Mouse (Mus musculus) neural tube, embryonic 11.5 days (tissue): Measurements from ENCODE around the gene Ppp1cc. TPM values are rescaled to one million over a fixed set of nuclear protein-coding genes. Genes with fewer than 3 reads are reported as not detected.
A peak's percentile ranks its signal among the peaks of the same experiment; 100 is the strongest.

Experiments used
- ATAC-seq: fragments of 200-750 bp; cut with Nextera tagmentation; 2 replicates; pipeline ENCODE4 v1.8.0; 2017; ENCODE audit warnings: moderate number of reproducible peaks, mild to moderate bottlenecking, moderate TSS enrichment, moderate library complexity; ENCODE audit not compliant: insufficient read depth, low FRiP score, low TSS enrichment
- DNase-seq: peaks from one replicate; pipeline ENCODE4 v3.0.0-alpha.2; 2015; ENCODE audit warnings: low spot score
- H3K27ac ChIP-seq: fragments of 300-500 bp; sonication (generic); 2 replicates; pipeline ENCODE4 v1.5.1; 2014; ENCODE audit warnings: low read depth, mild to moderate bottlenecking, low read length
- H3K27me3 ChIP-seq: fragments of 300-500 bp; sonication (generic); 2 replicates; pipeline ENCODE4 v1.6.1; 2014; ENCODE audit warnings: mild to moderate bottlenecking, low read length, mixed read lengths; ENCODE audit not compliant: control insufficient read depth, insufficient read depth
- H3K36me3 ChIP-seq: fragments of 300-500 bp; sonication (generic); 2 replicates; pipeline ENCODE4 v1.6.1; 2014; ENCODE audit warnings: mild to moderate bottlenecking, low read length, moderate library complexity, mixed read lengths; ENCODE audit not compliant: control insufficient read depth, insufficient read depth
- H3K4me1 ChIP-seq: fragments of 300-500 bp; sonication (generic); 2 replicates; pipeline ENCODE4 v1.6.1; 2014; ENCODE audit warnings: low read length, mixed read lengths; ENCODE audit not compliant: control insufficient read depth, insufficient read depth
- H3K4me2 ChIP-seq: fragments of 300-500 bp; sonication (generic); 2 replicates; pipeline ENCODE4 v1.6.1; 2014; ENCODE audit warnings: low read depth, mild to moderate bottlenecking, moderate library complexity
- H3K4me3 ChIP-seq: fragments of 300-500 bp; sonication (generic); 2 replicates; pipeline ENCODE4 v1.5.1; 2014; ENCODE audit warnings: low read depth, low read length
- H3K9ac ChIP-seq: fragments of 300-500 bp; sonication (generic); 2 replicates; pipeline ENCODE4 v1.6.1; 2014; ENCODE audit warnings: mild to moderate bottlenecking, low read length
- H3K9me3 ChIP-seq: fragments of 300-500 bp; sonication (generic); 2 replicates; pipeline ENCODE4 v1.6.1; 2016; ENCODE audit warnings: low read length; ENCODE audit not compliant: control insufficient read depth
- WGBS: fragments of 180-500 bp; shearing (Covaris S2); extraction: QIAGEN DNeasy Blood & Tissue Kit; methylation state at CpG from one replicate; pipeline ENCODE4 v1.1.7; 2014; 5-methylcytosine and 5-hydroxymethylcytosine counted together
- polyA plus RNA-seq: library from polyadenylated mRNA; unstranded; fragments of >200 nt; fragmentation: Nextera tagmentation; extraction: Ambion mirVana; gene quantifications from 2 replicates; pipeline ENCODE4 v1.2.1, GENCODE M21; 2014

Gene Ppp1cc
- polyA plus RNA-seq: 325 and 339 TPM in 2 replicates

DNA sequence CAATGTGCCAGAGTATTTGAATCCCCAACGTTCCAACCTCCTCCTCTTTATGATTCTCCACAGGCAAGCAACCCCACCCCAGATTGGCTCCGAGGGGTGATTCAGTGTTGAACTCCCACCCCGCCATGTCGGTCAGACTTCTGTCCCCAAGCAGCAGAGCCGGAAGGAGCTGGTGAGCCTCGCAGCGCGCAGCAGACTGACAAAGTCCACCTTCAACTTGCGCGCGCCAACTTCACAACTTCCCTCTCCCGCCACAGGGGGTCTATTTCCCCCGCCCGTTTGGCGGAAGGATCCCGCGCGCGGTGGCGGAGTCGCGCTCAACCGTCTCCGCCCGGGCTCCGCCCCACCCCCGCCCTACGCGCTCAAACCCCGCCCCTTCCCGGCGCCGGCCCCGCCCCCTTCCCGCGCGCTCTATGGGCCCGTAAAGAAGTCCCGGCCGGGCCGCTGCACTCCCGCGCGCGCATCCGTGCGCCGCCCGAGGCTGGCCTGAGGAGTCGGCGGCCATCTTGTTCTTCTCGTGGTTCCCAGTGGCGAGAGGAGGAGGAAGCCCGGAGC lies at the start of gene Ppp1cc:
Gene Ppp1cc (plus strand): TSS at position 452 of the 555 bp plus-strand sequence.
- WGBS: under 1% methylated on average over 48 of the region's 54 CpGs
- peak within 1 kb of the TSS; percentile 58 for H3K4me2 ChIP-seq
- peaks cover 28% of the 10 kb centered on the region for H3K4me1 ChIP-seq
- H3K27ac ChIP-seq: peak within 1 kb of the TSS; percentile 57; the same call in 1 of the 2 replicates
- ATAC-seq (peak; percentile 90), DNase-seq (peak; percentile 96)
- no peaks in the 10 kb centered on the region for H3K9me3 ChIP-seq
- H3K27me3 ChIP-seq: no peaks in the 10 kb centered on the region
- H3K9ac ChIP-seq: peak within 1 kb of the TSS; percentile 94
- H3K36me3 ChIP-seq: no peaks in the 10 kb centered on the region; the same call in 1 of the 2 replicates
- H3K4me3 ChIP-seq: peak within 1 kb of the TSS; percentile 99

DNA sequence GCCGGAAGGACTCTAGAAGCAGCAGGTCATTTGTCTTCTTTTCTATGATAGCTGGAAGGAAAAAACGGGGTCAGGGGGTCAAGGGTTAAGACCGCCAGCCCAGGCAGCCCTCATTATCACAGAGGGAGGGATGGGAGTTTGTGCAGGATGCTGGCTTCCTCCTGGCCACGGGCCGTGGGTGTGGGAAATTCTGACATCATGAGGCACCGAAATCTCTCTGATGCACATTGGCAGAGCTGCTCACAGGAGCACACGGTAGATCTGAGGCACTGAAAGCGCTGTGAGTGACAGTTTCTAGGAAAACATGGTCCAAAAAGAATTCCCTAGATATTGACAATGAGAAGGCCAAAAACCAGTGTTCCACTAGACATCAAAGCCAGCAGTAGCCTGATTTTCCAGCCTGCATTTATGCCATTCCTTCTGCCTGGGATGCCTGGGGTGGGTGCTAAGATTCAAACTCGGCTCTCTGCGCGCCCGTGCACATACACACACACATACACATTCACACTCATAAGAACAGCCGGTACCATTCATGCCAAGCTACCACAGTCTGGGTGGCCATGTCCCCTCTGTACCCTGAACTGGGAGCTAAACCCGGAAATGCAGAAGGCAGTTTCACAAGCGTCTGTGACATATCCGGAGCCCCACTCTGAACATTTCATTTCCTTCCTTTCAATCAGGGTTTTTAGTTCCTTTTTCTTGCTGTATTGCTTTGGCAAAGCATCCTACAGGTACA lies 48.6 kb upstream of the Ppp1cc start:
- Histone ChIP-seq H3K9me3 (no peaks in the 10 kb centered on the region), H3K36me3 (no peaks in the 10 kb centered on the region), H3K9ac (no peak overlapping the region), H3K4me2 (no peak overlapping the region), H3K27ac (no peak overlapping the region), H3K4me1 (peaks cover 5% of the 10 kb centered on the region; the same call in 1 of the 2 replicates), H3K27me3 (no peaks in the 10 kb centered on the region), H3K4me3 (no peak overlapping the region)
- WGBS: 51% methylated on average over 16 of the region's 16 CpGs
- no peak for DNase-seq
- no peak for ATAC-seq

DNA sequence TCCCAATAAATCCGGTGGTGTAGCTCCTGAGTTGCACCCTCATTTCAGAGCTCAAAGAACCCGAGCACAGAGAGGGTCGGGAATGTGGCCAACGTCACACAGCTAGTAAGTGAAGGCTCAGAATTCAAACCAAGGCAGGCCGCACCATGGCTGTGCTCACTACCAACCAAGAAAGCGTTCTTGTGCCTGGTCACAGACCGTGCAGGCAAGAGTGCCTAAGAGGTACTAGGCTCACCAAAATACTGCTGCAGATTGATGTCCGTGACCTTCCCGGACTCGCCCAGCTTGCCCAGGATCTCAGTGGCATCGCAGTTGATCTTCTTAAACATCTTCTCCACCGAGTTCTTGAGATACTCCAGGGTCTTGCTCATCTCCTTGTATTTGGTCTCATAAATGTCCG lies 47.5 kb upstream of the Ppp1cc start:
- no peak for ATAC-seq
- 90% methylated on average over 13 of the region's 13 CpGs for WGBS
- no peak for DNase-seq

DNA sequence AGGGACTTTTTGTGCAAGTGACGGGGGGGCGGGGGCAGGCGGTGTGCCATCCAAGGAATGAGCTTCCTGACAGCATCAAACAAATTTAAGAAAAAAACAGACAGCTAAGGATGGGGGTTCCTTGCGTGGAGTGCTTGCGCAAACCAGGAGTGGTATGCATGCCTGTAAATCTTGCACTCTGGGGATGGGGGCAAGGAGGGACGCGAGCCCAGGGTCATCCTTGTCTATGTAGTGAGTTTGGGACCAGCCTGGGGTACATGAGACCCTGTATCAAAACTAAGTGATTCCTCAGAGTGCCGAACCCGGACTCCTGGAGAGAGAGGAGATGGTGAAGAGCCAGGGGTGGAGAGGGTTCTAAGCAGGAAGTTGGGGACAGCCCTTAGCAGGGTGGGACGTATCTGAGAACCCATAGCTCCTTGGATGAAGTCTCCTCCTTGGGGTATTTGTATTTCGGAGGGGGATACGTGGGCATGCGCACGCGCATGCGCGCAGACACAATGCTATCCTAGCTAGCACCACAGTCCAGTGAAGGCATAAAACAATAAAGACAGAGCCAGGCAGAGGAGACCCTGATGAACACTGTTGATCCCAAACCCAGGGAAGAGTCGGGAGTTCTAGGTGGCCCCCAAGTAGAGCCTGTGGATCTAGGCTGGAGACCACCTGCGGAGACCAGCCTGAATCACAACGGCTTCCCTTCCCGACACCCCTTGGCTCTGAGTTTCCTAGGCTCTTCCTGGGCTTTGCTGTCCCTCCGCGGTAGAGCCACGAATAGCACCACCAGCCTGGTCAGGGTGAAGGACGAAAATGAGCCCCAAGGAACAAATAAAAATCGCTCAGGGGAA lies 46.8 kb upstream of the Ppp1cc start:
- WGBS: 64% methylated on average over 26 of the region's 26 CpGs
- no peak for DNase-seq
- Histone ChIP-seq H3K4me1 (peaks cover 5% of the 10 kb centered on the region; the same call in 1 of the 2 replicates), H3K9me3 (no peaks in the 10 kb centered on the region), H3K36me3 (no peaks in the 10 kb centered on the region), H3K4me3 (no peak overlapping the region), H3K27ac (no peak overlapping the region), H3K27me3 (no peaks in the 10 kb centered on the region), H3K9ac (no peak overlapping the region), H3K4me2 (no peak overlapping the region)
- ATAC-seq: no peak

More for the DNA sequence above, 47.5 kb upstream of the Ppp1cc start:
- H3K4me2 ChIP-seq: no peak overlapping the region
- H3K27ac ChIP-seq: no peak overlapping the region
- no peaks in the 10 kb centered on the region for H3K36me3 ChIP-seq
- H3K27me3 ChIP-seq: no peaks in the 10 kb centered on the region
- H3K9me3 ChIP-seq: no peaks in the 10 kb centered on the region
- no peak overlapping the region for H3K4me3 ChIP-seq
- H3K4me1 ChIP-seq: peaks cover 5% of the 10 kb centered on the region; the same call in 1 of the 2 replicates
- H3K9ac ChIP-seq: no peak overlapping the region

DNA sequence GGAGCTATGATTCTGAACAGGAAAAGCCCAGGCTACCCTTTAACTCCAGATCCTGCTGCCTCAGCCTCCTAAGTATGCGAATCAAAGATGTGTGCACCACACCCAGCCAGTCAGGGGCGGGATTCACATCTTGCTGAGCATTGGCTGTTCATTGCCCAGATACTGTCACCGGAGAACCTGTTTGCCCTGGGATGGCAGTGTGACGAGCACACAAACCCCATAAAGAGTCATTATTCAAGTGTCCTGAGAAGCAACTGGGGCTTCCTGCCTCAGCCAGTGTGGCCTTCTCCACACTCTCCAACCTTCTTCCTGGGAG lies 46.2 kb upstream of the Ppp1cc start:
- no peak overlapping the region for H3K4me3 ChIP-seq
- H3K36me3 ChIP-seq: no peaks in the 10 kb centered on the region
- H3K4me1 ChIP-seq: peaks cover 5% of the 10 kb centered on the region; the same call in 1 of the 2 replicates
- DNase-seq (no peak), ATAC-seq (no peak)
- no peak overlapping the region for H3K4me2 ChIP-seq
- H3K9ac ChIP-seq: no peak overlapping the region
- no peak overlapping the region for H3K27ac ChIP-seq
- H3K9me3 ChIP-seq: no peaks in the 10 kb centered on the region
- WGBS: 39% methylated on average over 4 of the region's 4 CpGs
- no peaks in the 10 kb centered on the region for H3K27me3 ChIP-seq

DNA sequence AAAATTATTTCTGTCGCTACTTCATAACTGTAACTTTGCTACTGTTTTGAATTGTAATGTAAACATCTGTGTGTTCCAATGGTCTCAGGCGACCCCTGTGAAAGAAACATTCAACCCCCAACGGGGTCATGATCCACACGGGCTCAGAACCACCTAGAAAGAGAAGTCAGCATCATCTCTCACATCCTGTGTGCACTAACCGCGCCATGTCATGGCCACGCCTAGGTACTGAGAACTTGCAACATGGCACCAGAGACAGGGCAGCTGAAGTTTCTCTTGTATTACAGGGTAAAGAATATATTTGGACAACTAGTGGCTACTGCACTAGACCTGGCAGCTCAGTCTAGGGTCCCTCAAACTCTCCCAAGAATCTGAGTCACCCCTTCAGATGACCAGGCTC lies 44.6 kb upstream of the Ppp1cc start:
- Histone ChIP-seq H3K9ac (no peak overlapping the region), H3K27me3 (no peaks in the 10 kb centered on the region), H3K4me1 (peaks cover 5% of the 10 kb centered on the region; the same call in 1 of the 2 replicates), H3K9me3 (no peaks in the 10 kb centered on the region), H3K4me2 (no peak overlapping the region), H3K36me3 (no peaks in the 10 kb centered on the region), H3K27ac (no peak overlapping the region), H3K4me3 (no peak overlapping the region)
- 81% methylated on average over 7 of the region's 7 CpGs for WGBS
- no peak for ATAC-seq
- DNase-seq: no peak

DNA sequence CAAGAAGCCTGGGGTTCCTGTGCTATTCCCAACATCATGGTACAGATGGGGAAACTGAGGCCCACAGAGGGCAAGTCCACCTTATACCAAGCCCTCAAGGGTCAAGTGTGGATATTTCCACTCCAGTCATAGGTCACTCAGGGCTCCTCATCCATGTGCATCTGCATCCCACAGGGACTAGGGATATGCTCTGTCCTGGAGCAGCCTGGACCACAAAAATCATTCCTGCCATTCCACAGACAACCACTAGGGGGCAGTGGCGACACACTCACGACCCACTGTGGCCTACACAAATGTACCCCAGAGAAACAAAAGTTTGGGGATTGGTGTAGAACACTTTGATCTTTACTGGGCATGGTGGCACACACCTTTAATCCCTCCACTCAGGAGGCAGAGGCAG lies 43.9 kb upstream of the Ppp1cc start:
- Histone ChIP-seq H3K27ac (no peak overlapping the region), H3K4me3 (no peak overlapping the region), H3K27me3 (no peaks in the 10 kb centered on the region), H3K9ac (no peak overlapping the region), H3K36me3 (no peaks in the 10 kb centered on the region), H3K4me2 (no peak overlapping the region), H3K4me1 (peaks cover under 1% of the 10 kb centered on the region; the same call in 1 of the 2 replicates), H3K9me3 (no peaks in the 10 kb centered on the region)
- DNase-seq: peak; percentile 71
- ATAC-seq: no peak
- WGBS: 4% methylated on average over 2 of the region's 2 CpGs

DNA sequence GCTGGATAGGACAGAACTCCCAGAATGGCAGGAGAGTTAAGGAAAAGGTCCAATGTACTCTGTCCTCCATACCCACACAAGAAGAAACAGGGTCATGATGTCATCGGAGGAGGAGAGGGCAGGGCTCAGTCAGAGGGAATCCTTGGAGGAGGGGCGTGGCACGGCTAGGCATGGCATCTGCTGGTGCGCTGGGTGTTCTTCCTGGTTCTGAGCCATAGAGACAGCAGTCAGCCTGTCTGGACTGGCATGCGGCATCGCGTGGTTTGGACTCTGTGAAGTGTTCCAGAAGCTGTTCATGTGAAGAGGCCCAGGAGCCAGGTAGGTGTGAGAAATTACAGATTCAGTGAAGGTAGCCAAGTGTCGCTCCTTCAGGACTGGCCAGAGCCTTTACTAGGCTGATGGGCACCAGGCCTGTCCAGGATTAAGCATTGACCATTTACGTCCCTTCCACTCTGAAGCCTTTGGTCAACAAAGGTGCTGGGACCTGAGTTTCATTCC lies 42.8 kb upstream of the Ppp1cc start:
- DNase-seq: no peak
- Histone ChIP-seq H3K36me3 (no peaks in the 10 kb centered on the region), H3K4me3 (no peak overlapping the region), H3K9ac (no peak overlapping the region), H3K27ac (no peak overlapping the region), H3K27me3 (no peaks in the 10 kb centered on the region), H3K4me1 (no peaks in the 10 kb centered on the region), H3K4me2 (no peak overlapping the region), H3K9me3 (no peaks in the 10 kb centered on the region)
- no peak for ATAC-seq
- WGBS: 95% methylated on average over 9 of the region's 9 CpGs
